Mouse (Mus musculus): ENCODE data around the gene Gm44973. TPM values are rescaled to one million over a fixed set of nuclear protein-coding genes. Genes with fewer than 3 reads are reported as not detected.
A peak's percentile ranks its signal among the peaks of the same experiment; 100 is the strongest.
"Not testable (repeated sequence)": the region's sequence is repeated elsewhere in the genome, so short reads cannot be mapped to it uniquely, and the experiment has no call there.

Gene Gm44973
- total and polyA plus RNA-seq, 3 experiments = not detected

DNA sequence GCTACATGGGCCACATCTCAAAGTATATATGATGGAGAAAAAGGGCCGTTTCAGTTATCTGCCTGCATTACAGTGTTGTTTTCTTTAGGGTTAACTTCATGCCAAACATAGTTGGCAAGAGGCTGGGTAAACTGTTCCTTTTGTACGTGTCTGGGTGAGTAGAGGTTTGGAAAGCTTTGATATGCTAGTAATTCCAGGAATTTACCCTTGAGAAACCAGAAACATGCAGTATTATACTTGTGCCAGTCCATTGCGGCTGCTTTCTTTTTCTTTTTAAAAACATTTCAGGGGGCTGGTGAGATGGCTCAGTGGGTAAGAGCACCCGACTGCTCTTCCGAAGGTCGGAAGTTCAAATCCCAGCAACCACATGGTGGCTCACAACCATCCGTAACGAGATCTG, 18.4 kb upstream of the Gm44973 start:
- TF ChIP-seq TAL1 (conservative IDR thresholded peaks at IDR 0.05; ENCODE audit: low read depth, low read length) = no peak
- TF ChIP-seq GATA2 (IDR thresholded peaks at IDR 0.05; ENCODE audit: borderline replicate concordance, low read depth, low read length) = no peak
- no peak for TF ChIP-seq CTCF (IDR thresholded peaks at IDR 0.05; ENCODE audit: low read depth, low read length)
- TF ChIP-seq GATA1 (IDR thresholded peaks at IDR 0.05; ENCODE audit: borderline replicate concordance, low read length) = no peak
- TF ChIP-seq POLR2AphosphoS5 (IDR thresholded peaks at IDR 0.05; ENCODE audit: insufficient replicate concordance, low read depth, low read length) = no peak
- no peak for DNase-seq (ENCODE audit: low spot score)
- Histone ChIP-seq H3K27me3 (ENCODE audit: insufficient read depth, low read length) (peaks cover 24% of the 10 kb centered on the region), H3K4me1 (ENCODE audit: insufficient read depth, low read depth, low read length) (peaks cover 8% of the 10 kb centered on the region; the same call in 1 of the 2 replicates), H3K4me3 (ENCODE audit: low read depth, low read length) (no peak overlapping the region), H3K36me3 (replicated peaks) (no peaks in the 10 kb centered on the region), H3K9me3 (replicated peaks) (peaks cover 14% of the 10 kb centered on the region; the same call in 1 of the 2 replicates)
- ATAC-seq (ENCODE audit: extremely low read depth, insufficient number of reproducible peaks, low FRiP score, poor library complexity, severe bottlenecking) = no peak

DNA sequence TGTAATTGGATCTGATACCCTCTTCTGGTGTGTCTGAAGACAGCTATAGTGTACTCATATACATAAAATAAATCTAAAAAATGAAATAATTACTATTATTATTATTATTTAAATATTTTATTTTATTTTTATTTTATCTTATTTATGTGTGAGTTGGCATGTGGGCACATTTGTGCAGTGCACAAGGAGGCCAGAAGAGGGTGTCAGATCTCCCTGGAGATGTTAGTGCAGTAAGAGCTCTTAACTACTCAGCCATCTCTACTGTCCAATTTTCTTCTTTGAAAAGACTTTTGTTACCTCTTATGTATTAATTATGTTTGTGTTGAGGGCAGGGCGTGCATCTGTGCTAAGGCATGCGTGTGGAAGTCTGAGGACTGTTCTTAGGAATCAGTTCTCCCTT, 15.4 kb upstream of the Gm44973 start:
- H3K27me3 ChIP-seq (ENCODE audit: insufficient read depth, low read length) = peaks cover 18% of the 10 kb centered on the region
- no peak overlapping the region for H3K4me3 ChIP-seq (ENCODE audit: low read depth, low read length)
- TF ChIP-seq POLR2AphosphoS5 (IDR thresholded peaks at IDR 0.05; ENCODE audit: insufficient replicate concordance, low read depth, low read length) (no peak), CTCF (IDR thresholded peaks at IDR 0.05; ENCODE audit: low read depth, low read length) (no peak), GATA2 (IDR thresholded peaks at IDR 0.05; ENCODE audit: borderline replicate concordance, low read depth, low read length) (no peak), TAL1 (conservative IDR thresholded peaks at IDR 0.05; ENCODE audit: low read depth, low read length) (no peak), GATA1 (IDR thresholded peaks at IDR 0.05; ENCODE audit: borderline replicate concordance, low read length) (no peak)
- no peak for ATAC-seq (ENCODE audit: extremely low read depth, insufficient number of reproducible peaks, low FRiP score, poor library complexity, severe bottlenecking)
- no peak for DNase-seq (ENCODE audit: low spot score)
- peaks cover 8% of the 10 kb centered on the region; the same call in 1 of the 2 replicates for H3K4me1 ChIP-seq (ENCODE audit: insufficient read depth, low read depth, low read length)
- H3K9me3 ChIP-seq (replicated peaks) = 0 out of 2 replicates have a peak, but pooled peaks cover 2% of the 10 kb centered on the region
- no peaks in the 10 kb centered on the region for H3K36me3 ChIP-seq (replicated peaks)

DNA sequence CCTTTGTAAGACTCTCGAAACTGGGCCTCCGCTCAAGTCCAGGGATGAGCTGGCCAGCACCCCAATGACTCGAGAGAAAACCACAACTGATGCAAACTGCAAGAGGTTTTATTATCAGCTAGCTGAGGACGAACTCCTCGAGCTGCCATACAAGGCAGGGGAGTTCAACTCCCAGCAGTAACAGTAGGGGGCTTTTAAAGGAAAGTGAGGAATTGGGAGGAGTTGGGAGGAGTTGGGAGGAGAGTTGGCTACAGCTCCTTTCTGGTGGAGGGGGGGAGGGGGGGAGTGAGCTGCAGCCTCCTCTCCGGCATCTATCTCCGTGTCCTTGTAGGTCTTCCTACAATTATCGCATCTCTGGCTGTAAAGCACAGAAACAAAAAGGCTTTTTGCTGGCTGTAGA, 12.4 kb upstream of the Gm44973 start:
- H3K4me1 ChIP-seq (ENCODE audit: insufficient read depth, low read depth, low read length); ATAC-seq (ENCODE audit: extremely low read depth, insufficient number of reproducible peaks, low FRiP score, poor library complexity, severe bottlenecking); DNase-seq (ENCODE audit: low spot score); H3K27me3 ChIP-seq (ENCODE audit: insufficient read depth, low read length); H3K4me3 ChIP-seq (ENCODE audit: low read depth, low read length); H3K9me3 ChIP-seq (replicated peaks): not testable (repeated sequence)
- peaks cover 20% of the 10 kb centered on the region for H3K36me3 ChIP-seq (replicated peaks)

DNA sequence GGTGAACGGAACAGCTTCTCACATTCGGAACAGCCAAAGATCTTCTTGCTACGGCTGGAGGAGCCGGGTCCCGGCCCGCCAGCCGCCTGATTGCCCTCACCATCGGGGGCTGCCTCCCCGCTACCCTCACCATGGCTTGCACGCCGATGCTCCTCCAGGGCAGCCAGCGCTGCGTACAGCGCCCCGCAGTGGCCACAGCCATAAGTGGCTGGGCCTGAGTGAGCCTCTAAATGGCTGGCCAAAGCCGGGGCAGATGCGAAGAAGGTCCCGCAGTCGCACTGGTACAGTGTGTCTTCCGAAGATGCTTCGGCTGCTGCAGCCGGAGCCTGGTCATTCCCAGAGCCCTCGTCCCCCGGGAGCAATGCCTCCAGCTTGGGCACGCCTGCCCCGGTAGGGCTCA, 7.1 kb upstream of the Gm44973 start:
- H3K36me3 ChIP-seq (replicated peaks) = peaks cover 73% of the 10 kb centered on the region
- DNase-seq (ENCODE audit: low spot score) (no peak), ATAC-seq (ENCODE audit: extremely low read depth, insufficient number of reproducible peaks, low FRiP score, poor library complexity, severe bottlenecking) (no peak)
- TF ChIP-seq CTCF (IDR thresholded peaks at IDR 0.05; ENCODE audit: low read depth, low read length) (no peak), TAL1 (conservative IDR thresholded peaks at IDR 0.05; ENCODE audit: low read depth, low read length) (no peak)
- H3K9me3 ChIP-seq (replicated peaks) = 0 out of 2 replicates have a peak, but pooled peaks cover 8% of the 10 kb centered on the region
- peaks cover 27% of the 10 kb centered on the region for H3K4me1 ChIP-seq (ENCODE audit: insufficient read depth, low read depth, low read length)
- H3K27me3 ChIP-seq (ENCODE audit: insufficient read depth, low read length) = no peaks in the 10 kb centered on the region; the same call in 1 of the 2 replicates
- H3K4me3 ChIP-seq (ENCODE audit: low read depth, low read length) = peak overlapping the region; percentile 1; the same call in 1 of the 2 replicates

DNA sequence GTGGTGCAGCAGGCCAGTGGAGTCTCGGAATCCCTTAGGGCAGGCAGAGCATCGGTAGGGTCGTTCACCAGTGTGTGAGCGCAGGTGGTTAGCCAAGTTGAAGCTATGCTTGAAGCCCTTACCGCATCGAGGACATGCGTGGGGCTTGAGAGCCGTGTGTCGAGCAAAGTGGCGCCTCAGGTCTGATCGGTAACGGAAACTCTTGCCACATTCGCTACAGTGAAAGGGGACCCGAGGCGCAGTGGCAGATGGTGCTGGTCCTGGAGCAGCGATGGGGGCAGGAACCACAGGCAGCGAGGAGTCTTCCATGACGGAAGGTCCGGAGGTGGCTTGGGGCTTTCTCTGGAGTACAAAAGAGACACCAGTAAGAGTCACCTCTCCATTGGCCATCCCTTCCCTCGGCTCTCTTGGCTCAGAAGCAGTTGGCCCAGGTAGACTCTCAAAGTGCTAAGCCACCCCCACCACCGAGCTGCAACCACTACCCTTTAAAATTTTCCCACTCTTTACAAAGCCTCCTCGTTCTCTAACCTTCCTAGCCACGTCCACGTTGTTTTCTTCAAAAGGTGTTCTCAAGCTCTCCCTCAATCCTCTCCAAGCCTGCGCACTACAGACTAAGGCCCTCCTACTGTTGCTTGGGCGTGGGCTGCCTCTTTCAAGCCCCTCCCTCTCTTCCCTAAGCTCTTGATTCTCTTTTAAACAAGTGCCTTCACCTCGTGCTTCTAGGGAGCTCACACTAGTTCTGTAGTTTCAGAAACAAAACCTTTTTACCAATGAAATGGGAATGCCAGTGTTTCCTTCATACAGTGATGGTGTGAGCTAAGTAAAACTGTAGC, 2.4 kb upstream of the Gm44973 start:
- peak overlapping the region; percentile 78; the same call in 1 of the 2 replicates for H3K4me3 ChIP-seq (ENCODE audit: low read depth, low read length)
- H3K9me3 ChIP-seq (replicated peaks) = peaks cover 19% of the 10 kb centered on the region
- DNase-seq (ENCODE audit: low spot score) (peak; percentile 67), ATAC-seq (ENCODE audit: extremely low read depth, insufficient number of reproducible peaks, low FRiP score, poor library complexity, severe bottlenecking) (peak; percentile 22; the same call in 1 of the 2 replicates)
- H3K4me1 ChIP-seq (ENCODE audit: insufficient read depth, low read depth, low read length) = peaks cover 44% of the 10 kb centered on the region
- no peaks in the 10 kb centered on the region; the same call in 1 of the 2 replicates for H3K27me3 ChIP-seq (ENCODE audit: insufficient read depth, low read length)
- H3K36me3 ChIP-seq (replicated peaks) = peaks cover 64% of the 10 kb centered on the region
- no peak for TF ChIP-seq GATA1 (IDR thresholded peaks at IDR 0.05; ENCODE audit: borderline replicate concordance, low read length)

DNA sequence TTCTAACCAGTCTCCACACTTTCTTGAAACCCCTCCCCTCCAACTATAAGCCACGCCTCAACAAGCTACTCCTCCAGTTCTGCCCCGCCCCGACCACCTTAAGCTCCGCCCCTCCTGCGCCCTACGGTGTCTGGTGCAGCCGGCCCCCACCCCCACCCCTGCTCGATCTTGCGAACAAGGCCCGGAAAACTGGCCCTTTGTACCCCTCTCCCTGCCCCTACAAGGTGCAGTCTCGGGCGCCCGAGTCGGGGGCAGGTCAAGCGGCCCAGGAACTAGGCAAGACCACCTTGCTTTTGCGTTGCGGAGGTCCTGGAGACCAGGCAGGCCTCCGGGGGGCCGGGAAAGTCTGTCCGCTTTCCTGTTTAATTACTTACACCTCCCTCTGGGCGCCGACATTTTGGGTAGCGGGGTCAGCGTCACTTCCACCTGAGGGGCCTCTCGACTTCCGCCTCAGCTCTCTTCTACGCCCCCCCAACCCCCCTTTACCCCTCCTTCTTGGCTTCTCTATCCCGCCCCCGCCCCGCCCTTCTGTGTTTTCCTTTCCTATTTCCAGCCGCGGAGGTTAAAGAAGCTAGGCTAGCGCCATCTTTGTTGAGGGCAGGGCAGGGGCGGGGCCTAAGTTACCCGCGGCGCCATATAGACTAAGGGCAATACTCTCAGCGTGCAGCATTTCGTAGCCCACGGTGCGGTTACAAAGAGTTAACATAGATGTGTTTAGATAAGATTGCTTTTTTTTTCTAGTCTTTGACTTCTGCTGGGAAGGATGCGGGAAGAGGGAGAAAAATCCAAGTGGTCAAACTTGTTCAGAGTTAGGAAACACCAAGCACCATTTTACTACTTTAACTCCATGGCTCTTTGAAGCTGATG, 812 bp upstream of the Gm44973 start, which contains the start of the genes Zfp524 and Fiz1:
Zfp524 (plus strand) TSS at position 165 of the 867 bp plus-strand sequence.
Fiz1 (minus strand) TSS at position 447 of the 867 bp plus-strand sequence.
- no peak for TF ChIP-seq GATA2 (IDR thresholded peaks at IDR 0.05; ENCODE audit: borderline replicate concordance, low read depth, low read length)
- no peak for TF ChIP-seq POLR2AphosphoS5 (IDR thresholded peaks at IDR 0.05; ENCODE audit: insufficient replicate concordance, low read depth, low read length)
- TF ChIP-seq TAL1 (conservative IDR thresholded peaks at IDR 0.05; ENCODE audit: low read depth, low read length) = no peak
- no peak for TF ChIP-seq GATA1 (IDR thresholded peaks at IDR 0.05; ENCODE audit: borderline replicate concordance, low read length)
- TF ChIP-seq CTCF (IDR thresholded peaks at IDR 0.05; ENCODE audit: low read depth, low read length) = no peak
- peak within 1 kb of the TSS; percentile 78 for H3K4me3 ChIP-seq (ENCODE audit: low read depth, low read length)
- peaks cover 58% of the 10 kb centered on the region for H3K36me3 ChIP-seq (replicated peaks)
- H3K9me3 ChIP-seq (replicated peaks) = peaks cover 13% of the 10 kb centered on the region
- H3K4me1 ChIP-seq (ENCODE audit: insufficient read depth, low read depth, low read length) = peaks cover 57% of the 10 kb centered on the region
- peak; percentile 77 for DNase-seq (ENCODE audit: low spot score)
- ATAC-seq (ENCODE audit: extremely low read depth, insufficient number of reproducible peaks, low FRiP score, poor library complexity, severe bottlenecking) = peak; percentile 61
- H3K27me3 ChIP-seq (ENCODE audit: insufficient read depth, low read length) = no peaks in the 10 kb centered on the region

All from G1E (cell line).